Mouse (Mus musculus): ENCODE results near the gene Cdh13.

The Cdh13 gene

GRCm38 (mm10) chr8:118983724-118984123 lies 700.2 kb downstream of the Cdh13 start:
- no peak for DNase-seq

GRCm38 (mm10) chr8:118986796-118987195 lies 703.3 kb downstream of the Cdh13 start:
- no peak for DNase-seq

- DNase-seq: no peak
These were observed 712.2 kb downstream of the Cdh13 start for GRCm38 (mm10) chr8:118995641-118996188.

GRCm38 (mm10) chr8:119000595-119000994 lies 717.1 kb downstream of the Cdh13 start:
- no peak for DNase-seq

GRCm38 (mm10) chr8:119004821-119005220 lies 721.3 kb downstream of the Cdh13 start:
- no peak for DNase-seq

- no peak for DNase-seq
These were observed 735.1 kb downstream of the Cdh13 start for GRCm38 (mm10) chr8:119018675-119019074.

- DNase-seq: no peak
These were observed 737.2 kb downstream of the Cdh13 start for GRCm38 (mm10) chr8:119020781-119021180.

GRCm38 (mm10) chr8:119021478-119021877 lies 737.9 kb downstream of the Cdh13 start:
- no peak for DNase-seq

- DNase-seq: no peak
These were observed 738.9 kb downstream of the Cdh13 start for GRCm38 (mm10) chr8:119022301-119022870.

- no peak for DNase-seq
These were observed 749.9 kb downstream of the Cdh13 start for GRCm38 (mm10) chr8:119033398-119033797.

- no peak for DNase-seq
These were observed 750.5 kb downstream of the Cdh13 start for GRCm38 (mm10) chr8:119034037-119034436.

GRCm38 (mm10) chr8:119035126-119035525 lies 751.6 kb downstream of the Cdh13 start:
- peak; percentile 24 for DNase-seq

- no peak for DNase-seq
These were observed 754.0 kb downstream of the Cdh13 start for GRCm38 (mm10) chr8:119037571-119037970.

GRCm38 (mm10) chr8:119039358-119039757 lies 755.8 kb downstream of the Cdh13 start:
- DNase-seq: no peak

- DNase-seq: no peak
These were observed 774.3 kb downstream of the Cdh13 start for GRCm38 (mm10) chr8:119057876-119058275.

GRCm38 (mm10) chr8:119061671-119062070 lies 778.1 kb downstream of the Cdh13 start:
- no peak for DNase-seq

- peak; percentile 32 for DNase-seq
These were observed 781.0 kb downstream of the Cdh13 start for GRCm38 (mm10) chr8:119064523-119064922.

GRCm38 (mm10) chr8:119072291-119072690 lies 788.8 kb downstream of the Cdh13 start:
- no peak for DNase-seq

GRCm38 (mm10) chr8:119085022-119085421 lies 801.5 kb downstream of the Cdh13 start:
- no peak for DNase-seq

GRCm38 (mm10) chr8:119098261-119098660 lies 814.7 kb downstream of the Cdh13 start:
- DNase-seq: peak; percentile 26

GRCm38 (mm10) chr8:119102871-119103270 lies 819.3 kb downstream of the Cdh13 start:
- DNase-seq: no peak

- no peak for DNase-seq
These were observed 826.1 kb downstream of the Cdh13 start for GRCm38 (mm10) chr8:119109655-119110054.

- DNase-seq: no peak
These were observed 829.3 kb downstream of the Cdh13 start for GRCm38 (mm10) chr8:119112861-119113260.

- no peak for DNase-seq
These were observed 837.7 kb downstream of the Cdh13 start for GRCm38 (mm10) chr8:119121236-119121635.

- DNase-seq: no peak
These were observed 844.3 kb downstream of the Cdh13 start for GRCm38 (mm10) chr8:119127841-119128240.

Measured in lung, postnatal 10 days (tissue).